Mouse (Mus musculus) right cerebral cortex, postnatal 36 days (tissue): ENCODE measurements around the gene Dock9.
"Not testable (repeated sequence)": the region's sequence is repeated elsewhere in the genome, so short reads cannot be mapped to it uniquely, and the experiment has no call there.

Experiments
- DNase-seq, 2 experiments: peaks; one replicate each; pipeline ENCODE4 v3.0.0; 2022; ENCODE audit warnings: low spot score in 2 of 2, mixed read lengths in 1 of 2

Gene Dock9

DNA sequence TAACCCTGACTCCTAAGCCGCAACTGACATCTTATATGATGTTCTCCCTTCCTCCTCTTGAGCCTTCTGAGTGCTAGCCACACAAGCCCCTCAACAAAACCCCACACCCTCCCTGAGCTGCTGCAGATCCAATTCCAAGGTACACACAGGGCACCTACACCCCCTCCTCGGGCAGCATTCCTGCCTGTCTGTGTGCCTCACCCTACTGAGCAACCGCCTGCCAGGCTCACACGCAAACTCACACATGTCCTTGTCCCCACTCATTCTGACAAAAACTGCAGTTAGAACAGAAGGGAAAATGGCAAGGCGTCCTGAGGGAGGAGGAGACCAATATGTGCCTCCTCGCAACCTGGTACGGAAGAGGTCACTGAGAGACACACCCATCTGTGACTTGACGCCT, 60.4 kb downstream of the Dock9 start:
- DNase-seq: peak; percentile 53 to 57

DNA sequence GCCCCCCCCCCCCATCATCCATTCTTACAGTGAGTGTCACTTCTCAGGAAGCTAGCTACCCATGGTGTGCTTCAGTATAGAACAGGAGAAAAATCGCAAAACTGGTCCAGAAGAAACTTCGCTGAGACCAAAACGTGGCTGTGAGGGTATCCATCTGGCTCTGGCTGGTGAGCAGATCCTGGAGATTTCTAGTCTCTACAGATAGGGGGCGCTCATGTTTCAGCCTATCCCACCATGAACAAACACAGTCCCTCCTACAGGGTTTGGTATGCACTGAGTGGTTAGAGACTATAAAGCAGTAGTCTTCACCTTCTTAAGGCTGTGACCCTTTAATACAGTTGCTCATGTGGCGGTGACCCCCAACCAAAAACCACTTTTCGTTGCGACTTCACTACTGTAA, 62.0 kb downstream of the Dock9 start:
- DNase-seq: no peak

DNA sequence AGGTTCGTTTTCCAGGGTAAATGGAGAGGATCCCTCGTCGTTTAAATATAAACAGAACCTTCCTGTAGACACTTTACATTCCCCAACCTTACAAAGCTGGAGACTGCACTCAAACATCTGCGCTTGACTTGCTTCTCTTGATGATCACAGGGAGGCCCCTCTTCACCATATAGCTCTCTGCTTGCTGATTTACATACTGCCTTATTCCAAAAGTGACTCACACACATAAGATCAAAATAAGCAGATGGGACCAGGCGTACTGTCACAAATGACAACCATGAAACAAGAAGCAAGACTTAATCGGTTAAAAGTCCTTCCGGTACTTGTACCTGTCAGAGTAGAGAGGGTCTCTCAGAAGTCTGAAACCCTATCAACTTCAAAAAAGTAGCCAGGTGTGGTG, 63.4 kb downstream of the Dock9 start:
- DNase-seq: no peak

DNA sequence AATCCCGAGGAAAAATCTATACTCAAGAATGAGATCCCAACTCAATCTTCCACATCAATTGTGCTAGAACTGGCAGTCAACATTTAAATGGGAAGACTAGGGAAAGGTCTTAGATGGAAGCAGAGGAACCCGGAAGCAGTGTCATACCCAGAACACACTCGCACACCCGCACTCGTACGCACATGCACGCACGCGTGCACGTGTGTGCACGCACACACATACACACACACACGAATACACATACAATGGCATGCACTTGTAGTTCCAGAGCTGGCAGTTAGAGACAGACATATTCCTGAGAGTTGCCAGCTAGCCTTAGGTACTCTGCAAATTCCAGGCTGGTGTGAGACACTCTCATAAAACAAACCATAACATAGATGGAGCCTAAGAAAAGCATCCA, 63.9 kb downstream of the Dock9 start:
- no peak for DNase-seq

- DNase-seq: no peak
Observed at GRCm38 (mm10) chr14:121732196-121732595, 65.4 kb downstream of the Dock9 start.

DNA sequence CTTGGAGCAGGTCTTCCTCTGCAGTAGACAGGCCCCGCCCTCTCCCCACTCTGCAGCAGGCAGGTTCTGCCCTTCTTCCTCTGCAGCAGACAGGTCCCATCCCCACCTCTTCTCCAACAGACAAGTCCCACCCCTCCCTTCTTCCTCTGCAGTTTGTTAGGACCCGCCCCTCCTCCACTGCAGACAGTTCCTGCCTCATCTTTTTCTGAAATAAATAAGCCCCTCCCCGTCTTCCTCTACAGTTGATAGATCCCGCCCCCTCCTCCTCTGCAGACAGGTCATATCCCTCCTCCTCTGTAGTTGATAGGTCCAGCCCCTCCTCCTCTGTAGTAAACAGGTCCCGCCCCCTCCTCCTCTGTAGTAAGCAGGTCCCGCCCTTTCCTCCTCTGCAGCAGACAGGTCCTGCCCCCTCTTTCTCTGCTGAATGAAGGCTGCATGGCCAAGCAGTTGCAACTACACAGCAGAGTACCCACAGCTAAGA, 65.9 kb downstream of the Dock9 start:
- DNase-seq: no peak

GRCm38 (mm10) chr14:121730966-121731365, 66.7 kb downstream of the Dock9 start:
- DNase-seq: no peak

GRCm38 (mm10) chr14:121727996-121728395, 69.6 kb downstream of the Dock9 start:
- no peak for DNase-seq

GRCm38 (mm10) chr14:121724501-121724900, 73.1 kb downstream of the Dock9 start:
- DNase-seq: no peak

DNA sequence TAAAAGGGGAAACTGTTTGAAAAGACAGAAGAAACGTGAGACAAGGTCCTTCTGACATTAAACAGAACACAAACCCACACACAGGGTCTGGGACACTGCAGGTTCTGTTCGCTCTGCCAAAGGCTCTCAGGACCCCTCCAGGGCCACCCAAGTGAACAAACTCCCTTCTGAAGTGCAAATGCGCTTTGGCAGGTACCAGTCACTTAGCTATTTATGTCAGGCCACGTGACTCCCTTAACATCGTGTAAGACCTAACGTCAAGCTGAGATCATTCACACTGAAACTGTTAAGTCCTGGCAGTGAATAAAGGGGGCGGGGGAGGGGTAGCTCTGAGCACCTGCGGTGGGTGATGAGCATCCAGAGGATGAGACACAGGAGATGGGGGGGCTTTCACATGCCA, 74.9 kb downstream of the Dock9 start:
- DNase-seq: no peak

GRCm38 (mm10) chr14:121721431-121721830, 76.2 kb downstream of the Dock9 start:
- no peak for DNase-seq

DNA sequence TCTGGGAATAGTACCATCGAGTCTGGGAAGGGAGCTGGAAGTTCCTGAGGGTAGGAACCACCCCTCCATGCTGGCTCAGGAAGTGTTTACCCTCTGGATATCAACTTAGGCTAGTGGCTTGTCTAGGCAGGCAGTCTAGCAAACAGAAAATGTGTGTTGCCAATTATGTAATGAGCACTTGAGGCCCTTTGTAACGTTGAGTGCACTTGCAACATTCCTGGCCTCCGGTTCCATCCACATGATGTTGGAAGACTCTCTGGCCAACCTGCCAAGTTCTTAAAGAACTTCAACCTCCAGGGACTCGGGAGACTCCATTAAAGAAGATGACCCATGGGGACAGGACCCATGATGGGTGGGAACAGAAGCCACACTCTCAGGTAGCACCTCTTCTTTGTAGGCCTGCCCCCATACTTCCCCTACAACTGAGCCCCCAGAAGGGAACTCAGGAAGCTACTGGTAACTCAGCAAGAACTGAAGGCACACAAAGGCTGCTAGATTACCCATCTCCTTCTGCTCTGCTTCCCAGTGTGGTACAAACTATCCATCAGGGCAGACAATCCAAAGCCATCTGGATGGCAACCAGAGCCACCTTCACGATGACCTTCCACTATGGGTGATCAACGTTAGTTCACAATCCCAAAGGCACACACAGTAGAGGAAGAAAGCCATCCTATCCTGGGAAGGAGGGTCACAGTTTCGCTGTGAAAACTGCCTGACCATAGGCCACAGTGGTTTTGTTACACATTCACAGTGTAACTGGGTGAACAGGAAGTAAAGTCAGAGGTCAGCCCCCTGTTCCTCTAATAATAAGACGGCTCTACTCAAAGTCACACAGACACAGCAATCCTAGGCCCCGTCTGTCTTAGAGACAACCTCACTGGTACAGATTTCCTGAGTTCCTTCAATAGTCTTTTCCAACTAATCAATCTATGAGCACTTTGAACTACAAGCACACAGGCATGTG, 77.7 kb downstream of the Dock9 start:
- no peak for DNase-seq

GRCm38 (mm10) chr14:121714799-121715198, 82.8 kb downstream of the Dock9 start:
- DNase-seq: not testable (repeated sequence)

DNA sequence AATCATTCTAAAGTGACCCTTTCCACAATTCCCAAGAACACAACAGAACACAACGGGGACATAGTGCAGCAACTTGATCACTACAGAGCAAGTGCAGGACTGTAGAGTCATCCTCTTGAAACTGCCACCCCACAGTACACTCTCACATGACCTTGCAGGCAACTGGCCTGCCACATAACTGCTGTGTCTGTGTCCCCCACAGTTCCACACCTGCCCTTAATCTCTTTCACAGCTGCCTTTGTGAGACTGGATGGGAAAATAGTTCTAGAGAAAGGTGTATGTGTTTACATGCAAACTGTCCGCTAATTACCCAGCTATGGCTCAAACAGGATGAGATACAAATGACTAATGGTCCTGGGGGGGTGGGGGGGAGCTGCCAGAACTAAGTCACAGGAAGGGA, 83.4 kb downstream of the Dock9 start:
- no peak for DNase-seq

DNA sequence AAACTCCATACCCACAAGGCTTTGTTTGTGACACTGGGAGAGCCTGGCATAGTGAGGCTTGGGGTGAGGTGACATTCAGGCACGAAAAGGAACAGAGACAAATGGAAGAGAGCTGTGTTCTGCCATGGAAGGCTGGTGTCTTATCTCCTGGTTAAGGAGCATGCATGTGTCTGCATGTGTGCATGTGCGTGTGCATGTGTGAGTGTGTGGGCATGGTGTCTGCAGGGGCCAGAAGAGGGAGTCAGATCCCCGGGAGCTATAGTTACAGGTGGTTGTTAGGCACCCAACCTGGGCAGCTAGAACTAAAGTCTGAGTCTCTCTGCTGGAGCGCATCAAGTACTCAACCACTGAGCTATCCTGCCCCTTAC, 83.8 kb downstream of the Dock9 start:
- no peak for DNase-seq

- no peak for DNase-seq
Observed at GRCm38 (mm10) chr14:121713166-121713829, 84.3 kb downstream of the Dock9 start.

- no peak for DNase-seq
Observed at GRCm38 (mm10) chr14:121711089-121711826, 86.4 kb downstream of the Dock9 start.

DNA sequence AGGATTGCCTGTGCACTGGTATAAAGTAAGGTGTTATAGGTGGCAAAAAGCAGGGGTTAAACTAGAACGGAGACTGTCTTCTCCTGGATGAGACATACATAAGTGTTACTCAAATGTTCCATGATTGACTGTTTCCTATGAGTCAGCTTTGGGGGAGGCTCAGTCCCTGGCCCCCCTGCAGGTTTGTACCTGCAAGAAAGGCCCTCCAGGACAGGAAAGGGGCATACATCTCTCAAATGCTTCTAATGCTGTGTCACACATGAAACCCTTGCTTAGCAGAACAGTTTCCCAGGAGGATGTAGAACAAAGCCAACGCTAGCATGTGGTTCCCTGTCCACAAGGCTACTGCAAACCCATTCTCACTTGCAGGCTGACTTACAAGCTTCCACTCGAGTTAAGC, 87.5 kb downstream of the Dock9 start:
- DNase-seq: no peak

DNA sequence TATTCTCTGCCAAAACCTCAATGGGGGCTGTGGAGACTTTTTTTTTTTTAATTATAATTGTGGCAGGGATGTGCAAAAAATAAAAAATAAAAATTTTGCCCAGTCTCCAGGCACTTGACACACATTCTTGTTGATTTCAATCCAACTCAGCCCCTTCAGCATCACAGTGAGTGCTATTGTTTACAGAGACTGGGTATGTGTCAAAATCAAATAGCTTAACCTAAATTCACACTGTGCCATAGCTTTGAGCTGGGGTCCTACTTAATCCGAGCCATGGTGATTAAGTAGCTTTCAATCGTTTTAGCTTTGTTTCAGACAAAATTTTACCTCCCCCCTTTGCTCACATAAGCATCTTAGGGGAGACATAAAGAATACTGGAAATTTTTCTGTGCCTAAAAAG, 89.4 kb downstream of the Dock9 start:
- no peak for DNase-seq

GRCm38 (mm10) chr14:121706482-121706901, 91.1 kb downstream of the Dock9 start:
- DNase-seq: no peak

DNA sequence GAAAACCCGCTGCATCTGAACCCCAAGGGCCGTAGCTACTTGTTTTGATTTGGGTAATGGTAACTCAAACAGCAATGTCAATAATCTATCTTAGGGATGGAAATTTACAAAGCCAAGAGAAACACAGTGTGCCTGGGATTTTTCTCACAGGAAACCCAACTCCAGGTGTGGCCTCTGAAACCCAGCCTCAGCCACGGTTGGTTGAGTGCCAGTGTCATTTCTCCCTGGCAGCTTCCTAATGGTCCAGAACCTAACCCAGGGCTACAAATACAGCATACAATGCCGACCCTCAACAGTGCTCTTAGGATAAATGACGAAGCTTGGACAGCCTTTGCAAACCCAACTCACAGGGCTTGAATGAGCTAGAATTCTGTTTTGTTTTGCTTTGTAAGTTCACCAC, 92.0 kb downstream of the Dock9 start:
- no peak for DNase-seq

- DNase-seq: no peak
Observed at GRCm38 (mm10) chr14:121702534-121702933, 95.1 kb downstream of the Dock9 start.
